Mouse (Mus musculus) thymus, adult 2 months (tissue): ENCODE data around the gene Ooep. TPM values are rescaled to one million over a fixed set of nuclear protein-coding genes. Genes with fewer than 3 reads are reported as not detected.
"Not testable (repeated sequence)": the region's sequence is repeated elsewhere in the genome, so short reads cannot be mapped to it uniquely, and the experiment has no call there.

Source experiments
- DNase-seq: peaks from one replicate; pipeline ENCODE4 v3.0.0; 2021
- H3K27ac ChIP-seq: fragments of 200-500 bp; 2 replicates; pipeline ENCODE4 v1.5.1; 2012; ENCODE audit warnings: low read length, control low read depth; ENCODE audit not compliant: control insufficient read depth, insufficient read depth
- H3K27me3 ChIP-seq: fragments of 200-500 bp; 2 replicates; pipeline ENCODE4 v1.6.1; 2012; ENCODE audit warnings: mild to moderate bottlenecking, low read length, moderate library complexity, mixed read lengths; ENCODE audit not compliant: control insufficient read depth, insufficient read depth
- H3K36me3 ChIP-seq: fragments of 200-500 bp; 2 replicates; pipeline ENCODE4 v1.6.1; 2012; ENCODE audit warnings: mild to moderate bottlenecking, low read length, moderate library complexity; ENCODE audit not compliant: control insufficient read depth, insufficient read depth
- H3K4me1 ChIP-seq: fragments of 200-500 bp; replicated peaks from 2 replicates; pipeline ENCODE4 v1.6.1; 2012; ENCODE audit warnings: low read length; ENCODE audit not compliant: control insufficient read depth, insufficient read depth
- H3K4me3 ChIP-seq: fragments of 200-500 bp; 2 replicates; pipeline ENCODE4 v1.5.1; 2012; ENCODE audit warnings: mild to moderate bottlenecking, low read length, control low read depth, moderate library complexity; ENCODE audit not compliant: control insufficient read depth, insufficient read depth
- CTCF ChIP-seq: fragments of 200-500 bp; IDR thresholded peaks from 2 replicates; pipeline ENCODE4 v1.5.1; 2012; ENCODE audit warnings: mild to moderate bottlenecking, control low read depth, low read length, moderate library complexity, borderline replicate concordance; ENCODE audit not compliant: control insufficient read depth, poor library complexity, insufficient read depth; ENCODE audit errors: extremely low read depth
- POLR2A ChIP-seq: fragments of 200-500 bp; IDR thresholded peaks from 2 replicates; pipeline ENCODE4 v1.6.1; 2012; ENCODE audit warnings: mild to moderate bottlenecking, low read length, control low read depth, moderate library complexity; ENCODE audit not compliant: control insufficient read depth, poor library complexity, insufficient read depth; ENCODE audit errors: extremely low read depth
- WGBS: fragments of 180-500 bp; shearing (Covaris S2); methylation state at CpG from one replicate; pipeline ENCODE4 v1.1.7; 2018; 5-methylcytosine and 5-hydroxymethylcytosine counted together
- polyA plus RNA-seq: library from polyadenylated mRNA; depleted of rRNA; stranded (reverse); fragments of >200 nt; gene quantifications from 2 replicates; pipeline ENCODE4 v1.2.3, GENCODE M21; 2012

The Ooep gene
- polyA plus RNA-seq, 1 experiment: 0.65 TPM

- Histone ChIP-seq H3K27ac (no peak overlapping the region), H3K4me1 (no peaks in the 10 kb centered on the region), H3K4me3 (no peak overlapping the region), H3K27me3 (no peaks in the 10 kb centered on the region), H3K36me3 (no peaks in the 10 kb centered on the region)
- TF ChIP-seq CTCF (no peak), POLR2A (no peak)
- 91% methylated on average over 3 of the region's 3 CpGs for WGBS
- no peak for DNase-seq
Observed at GRCm38 (mm10) chr9:78368671-78369293, 9.7 kb downstream of the Ooep start.

GRCm38 (mm10) chr9:78367959-78368358, 10.6 kb downstream of the Ooep start, which contains the start of gene Dppa5a:
Dppa5a (minus strand) TSS chr9:78368177.
- not testable (repeated sequence) for H3K27me3 ChIP-seq, H3K4me3 ChIP-seq, H3K36me3 ChIP-seq, H3K4me1 ChIP-seq, DNase-seq, H3K27ac ChIP-seq
- 97% methylated on average over 16 of the region's 16 CpGs for WGBS

GRCm38 (mm10) chr9:78365850-78366544, 12.5 kb downstream of the Ooep start:
- H3K36me3 ChIP-seq: no peaks in the 10 kb centered on the region
- whole genome bisulfite sequencing: 52% methylated on average over 13 of the region's 13 CpGs
- DNase-seq: no peak
- no peaks in the 10 kb centered on the region for H3K27me3 ChIP-seq
- no peak overlapping the region for H3K4me3 ChIP-seq
- TF ChIP-seq CTCF (no peak), POLR2A (no peak)
- 0 out of 2 replicates have a peak, but pooled peaks cover 4% of the 10 kb centered on the region for H3K4me1 ChIP-seq
- H3K27ac ChIP-seq: no peak overlapping the region

GRCm38 (mm10) chr9:78364701-78365100, 13.8 kb downstream of the Ooep start:
- no peak for TF ChIP-seq CTCF
- no peak for TF ChIP-seq POLR2A
- Histone ChIP-seq H3K4me1 (0 out of 2 replicates have a peak, but pooled peaks cover 4% of the 10 kb centered on the region), H3K27ac (no peak overlapping the region), H3K4me3 (no peak overlapping the region), H3K36me3 (no peaks in the 10 kb centered on the region), H3K27me3 (no peaks in the 10 kb centered on the region)
- DNase-seq: no peak
- WGBS: 96% methylated on average over 6 of the region's 6 CpGs

DNA sequence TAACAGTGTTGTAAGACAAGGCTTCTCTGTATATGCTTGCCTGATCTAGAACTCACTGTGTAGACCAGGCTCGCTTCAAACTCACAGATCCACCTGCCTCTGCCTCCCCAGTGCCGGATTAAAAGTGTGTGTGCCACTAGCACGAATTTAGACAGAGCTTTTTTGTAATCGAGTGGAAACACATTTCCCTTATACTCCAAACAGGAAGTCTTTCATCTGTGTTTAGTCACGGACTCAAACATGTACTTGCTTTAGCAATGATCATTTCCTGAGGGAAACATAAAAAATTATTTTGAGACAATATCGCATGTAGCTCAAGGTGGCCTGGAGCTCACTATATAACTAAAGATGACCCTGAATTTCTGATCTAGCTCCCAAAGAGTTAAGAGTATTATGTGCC, 15.2 kb downstream of the Ooep start:
- TF ChIP-seq POLR2A: no peak
- no peak for TF ChIP-seq CTCF
- no peak overlapping the region for H3K27ac ChIP-seq
- H3K4me3 ChIP-seq: no peak overlapping the region
- DNase-seq: no peak
- H3K27me3 ChIP-seq: no peaks in the 10 kb centered on the region
- 5% methylated on average over 6 of the region's 6 CpGs for WGBS
- 0 out of 2 replicates have a peak, but pooled peaks cover 4% of the 10 kb centered on the region for H3K4me1 ChIP-seq
- H3K36me3 ChIP-seq: no peaks in the 10 kb centered on the region

DNA sequence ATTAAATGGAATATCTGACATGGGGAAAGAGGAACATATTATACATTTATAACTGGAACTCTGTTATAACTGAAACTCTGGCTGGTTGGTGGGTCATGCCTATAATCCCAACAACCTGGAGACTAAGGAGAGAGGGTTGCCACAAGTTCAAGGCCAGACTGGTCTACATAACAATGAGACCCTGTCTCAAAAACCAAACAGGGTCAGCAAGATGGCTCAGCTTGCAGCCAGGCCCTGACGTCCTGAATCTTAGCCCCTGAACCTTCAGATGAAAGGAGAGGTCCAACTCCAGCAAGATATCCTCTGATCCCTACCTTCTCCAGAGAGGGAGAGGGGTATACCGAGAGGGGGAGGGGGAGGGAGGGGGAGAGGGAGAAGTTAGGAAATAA, 18.0 kb downstream of the Ooep start:
- no peaks in the 10 kb centered on the region for H3K27me3 ChIP-seq
- no peak for DNase-seq
- 0 out of 2 replicates have a peak, but pooled peaks cover 4% of the 10 kb centered on the region for H3K4me1 ChIP-seq
- TF ChIP-seq CTCF (no peak), POLR2A (no peak)
- H3K27ac ChIP-seq: no peak overlapping the region
- 78% methylated on average over 2 of the region's 2 CpGs for WGBS
- H3K4me3 ChIP-seq: no peak overlapping the region
- no peaks in the 10 kb centered on the region for H3K36me3 ChIP-seq

DNA sequence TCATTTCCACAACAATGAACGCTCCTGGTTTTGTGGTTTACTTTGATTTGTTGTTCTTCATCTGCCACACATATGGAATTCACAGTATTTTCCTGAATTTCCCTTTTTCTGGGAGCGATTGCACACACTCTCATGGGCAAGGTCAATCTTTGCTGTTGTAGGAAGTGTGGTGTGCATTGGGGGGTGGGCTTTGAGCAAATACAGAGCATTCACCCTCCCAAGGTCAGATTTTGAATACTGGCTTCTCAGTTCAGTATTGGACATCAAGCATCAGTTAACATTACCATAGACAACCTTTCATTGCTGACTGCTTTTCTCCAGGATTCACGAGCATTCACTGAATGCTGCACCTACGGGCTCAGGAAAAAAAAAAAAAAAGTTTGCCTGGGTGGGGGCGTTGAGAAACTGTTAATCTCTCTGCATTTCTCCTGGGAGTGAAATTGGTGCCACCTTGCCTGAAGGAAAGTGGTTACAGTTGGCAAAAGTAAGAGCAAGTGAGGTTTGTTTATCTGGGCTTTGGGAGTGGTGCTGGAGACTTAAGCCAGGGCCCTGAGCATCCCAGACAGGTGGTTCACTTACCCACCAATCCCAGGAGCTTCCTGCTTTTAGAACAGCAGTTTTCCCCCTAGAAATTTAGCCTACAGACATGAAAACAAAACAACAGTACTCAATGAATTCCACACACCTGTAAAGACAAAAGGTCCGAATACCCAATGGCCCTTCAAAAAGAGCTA, 18.6 kb downstream of the Ooep start:
- no peak for TF ChIP-seq CTCF
- TF ChIP-seq POLR2A: no peak
- 90% methylated on average over 6 of the region's 6 CpGs for WGBS
- Histone ChIP-seq H3K4me3 (no peak overlapping the region), H3K27ac (no peak overlapping the region), H3K36me3 (no peaks in the 10 kb centered on the region), H3K27me3 (no peaks in the 10 kb centered on the region), H3K4me1 (0 out of 2 replicates have a peak, but pooled peaks cover 4% of the 10 kb centered on the region)
- DNase-seq: no peak
